Mouse (Mus musculus) layer of hippocampus, adult 9-11 months (tissue): ENCODE measurements at regions not wholly inside any gene's neighbourhood (a gene's known extent, or its start where the extent isn't known, plus 50 kb on each side); places are given as distances from the start of the nearest gene placed in this dataset.

Source experiments
- DNase-seq: peaks from one replicate; pipeline ENCODE4 v3.0.0; 2022

- no peak for DNase-seq
Observed at GRCm38 (mm10) chr10:67658005-67658545, 109.3 kb upstream of the Ado start.

GRCm38 (mm10) chr10:67657305-67657704 lies 108.5 kb upstream of the Ado start:
- no peak for DNase-seq

GRCm38 (mm10) chr10:67654518-67654917 lies 105.8 kb upstream of the Ado start:
- DNase-seq = no peak

GRCm38 (mm10) chr10:67652300-67652699 lies 103.5 kb upstream of the Ado start:
- DNase-seq = no peak

- DNase-seq = no peak
Observed at GRCm38 (mm10) chr10:67651386-67651785, 102.6 kb upstream of the Ado start.

GRCm38 (mm10) chr10:67647777-67648727 lies 99.3 kb upstream of the Ado start:
- DNase-seq = no peak

GRCm38 (mm10) chr10:67646659-67647559 lies 98.2 kb upstream of the Ado start:
- no peak for DNase-seq

GRCm38 (mm10) chr10:67645821-67646220 lies 97.1 kb upstream of the Ado start:
- no peak for DNase-seq

GRCm38 (mm10) chr10:67644280-67644679 lies 95.5 kb upstream of the Ado start:
- peak; percentile 11 for DNase-seq

GRCm38 (mm10) chr10:67643685-67644084 lies 94.9 kb upstream of the Ado start:
- peak; percentile 15 for DNase-seq

GRCm38 (mm10) chr10:67637339-67637738 lies 88.6 kb upstream of the Ado start:
- DNase-seq = no peak

- no peak for DNase-seq
Observed at GRCm38 (mm10) chr10:67636569-67636968, 87.8 kb upstream of the Ado start.

GRCm38 (mm10) chr10:67634795-67635194 lies 86.0 kb upstream of the Ado start:
- DNase-seq = no peak

GRCm38 (mm10) chr10:67633063-67633462 lies 84.3 kb upstream of the Ado start:
- DNase-seq = no peak

GRCm38 (mm10) chr10:67623338-67623737 lies 74.6 kb upstream of the Ado start:
- no peak for DNase-seq

GRCm38 (mm10) chr10:67620018-67620417 lies 71.3 kb upstream of the Ado start:
- DNase-seq = no peak

GRCm38 (mm10) chr10:67618112-67618511 lies 69.4 kb upstream of the Ado start:
- DNase-seq = peak; percentile 12

GRCm38 (mm10) chr10:67615016-67615415 lies 66.3 kb upstream of the Ado start:
- DNase-seq = peak; percentile 11

- DNase-seq = no peak
Observed at GRCm38 (mm10) chr10:67610689-67611088, 61.9 kb upstream of the Ado start.

- no peak for DNase-seq
Observed at GRCm38 (mm10) chr10:67608033-67608432, 59.3 kb upstream of the Ado start.

GRCm38 (mm10) chr10:67607297-67608032 lies 58.7 kb upstream of the Ado start:
- DNase-seq = no peak

- no peak for DNase-seq
Observed at GRCm38 (mm10) chr10:67606739-67607138, 58.0 kb upstream of the Ado start.

GRCm38 (mm10) chr10:67599390-67599789 lies 50.6 kb upstream of the Ado start:
- DNase-seq = no peak
